ENCODE assay signal across 25 mouse cellular contexts in the genomic region with DNA sequence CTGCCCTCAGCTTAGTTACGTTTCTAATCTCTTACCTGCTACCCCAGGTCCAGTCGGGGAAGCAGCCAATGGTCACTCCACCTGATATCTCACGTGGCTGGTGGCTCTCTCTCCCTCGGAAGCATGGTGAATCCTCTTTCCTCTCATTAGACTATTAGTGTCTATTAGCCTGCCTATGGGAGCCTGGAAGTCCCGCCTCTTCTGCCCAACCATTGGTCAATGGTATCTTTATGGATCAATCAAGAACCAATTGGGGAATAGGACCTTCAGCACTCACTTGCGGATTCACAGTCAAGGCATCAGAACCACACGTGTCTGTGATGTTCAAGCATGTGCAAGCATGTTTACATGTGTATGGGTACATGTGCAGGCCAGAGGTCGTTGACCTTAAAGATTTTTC.
"Had no signal": no experiment of that assay in that cellular context is flagged by ENCODE, and none has a peak within 500 bp of the region (broad histone marks: within the 10 kb centered on the region; RNA-seq: fewer than 3 reads in every experiment).

No protein-coding gene starts in this region.

- H3K27ac ChIP-seq: gastrocnemius, adult 2 months; heart, adult 2 months; heart, embryonic 13.5 days; heart, embryonic 15.5 days; hindbrain, embryonic 13.5 days; hindbrain, embryonic 15.5 days; hindbrain, postnatal 0 days; kidney, embryonic 15.5 days; kidney, postnatal 0 days; limb, embryonic 13.5 days; limb, embryonic 15.5 days; liver, embryonic 12.5 days; liver, embryonic 14.5 days had no signal

- H3K9me3 ChIP-seq: heart, embryonic 13.5 days; heart, embryonic 15.5 days; hindbrain, embryonic 13.5 days; hindbrain, embryonic 15.5 days; kidney, embryonic 15.5 days; limb, embryonic 13.5 days; limb, embryonic 15.5 days; liver, embryonic 12.5 days had no signal

- H3K27me3 ChIP-seq: heart, embryonic 13.5 days; heart, embryonic 15.5 days; hindbrain, embryonic 13.5 days; hindbrain, embryonic 15.5 days; kidney, embryonic 15.5 days; limb, embryonic 13.5 days; limb, embryonic 15.5 days had no signal

- H3K4me3 ChIP-seq: gastrocnemius, adult 2 months; heart, adult 2 months; heart, embryonic 13.5 days; heart, embryonic 15.5 days; hindbrain, embryonic 13.5 days; hindbrain, embryonic 15.5 days; kidney, embryonic 15.5 days; limb, embryonic 13.5 days; limb, embryonic 15.5 days; liver, embryonic 12.5 days had no signal

- H3K36me3 ChIP-seq: heart, embryonic 13.5 days; heart, embryonic 15.5 days; hindbrain, embryonic 13.5 days; hindbrain, embryonic 15.5 days; kidney, embryonic 15.5 days; limb, embryonic 13.5 days; limb, embryonic 15.5 days; liver, embryonic 12.5 days had no signal

- DNase-seq: gastrocnemius, adult 2 months; gastrocnemius, postnatal 10 days; gastrocnemius, postnatal 25 days; heart, adult 2 months; heart, postnatal 14 days; heart, postnatal 36 days; kidney, adult 11 months; kidney, adult 2 months; kidney, adult 9 months; kidney, postnatal 14 days; kidney, postnatal 36 days; layer of hippocampus, adult 9-11 months; layer of hippocampus, postnatal 36 days; left cerebral cortex, postnatal 4 days had no signal

- H3K4me1 ChIP-seq: heart, embryonic 15.5 days; hindbrain, embryonic 13.5 days; limb, embryonic 15.5 days; liver, embryonic 12.5 days had no signal
